Mouse (Mus musculus): ENCODE measurements at regions not wholly inside any gene's neighbourhood (a gene's known extent, or its start where the extent isn't known, plus 50 kb on each side); places are given as distances from the start of the nearest gene placed in this dataset.

GRCm38 (mm10) chr6:36058206-36058605 is 329.7 kb upstream of the Chrm2 start:
- Histone ChIP-seq H3K4me2 (ENCODE audit: low read depth, low read length) (no peak overlapping the region), H3K36me3 (replicated peaks; ENCODE audit: insufficient read depth, low read length) (no peaks in the 10 kb centered on the region), H3K9me3 (ENCODE audit: low read length) (no peaks in the 10 kb centered on the region), H3K4me1 (ENCODE audit: insufficient read depth) (no peaks in the 10 kb centered on the region), H3K27ac (ENCODE audit: low read depth) (no peak overlapping the region), H3K9ac (replicated peaks) (no peak overlapping the region), H3K27me3 (ENCODE audit: insufficient read depth, low read length) (no peaks in the 10 kb centered on the region), H3K4me3 (ENCODE audit: low read depth, low read length) (no peak overlapping the region)
- ATAC-seq (no peak), DNase-seq (no peak)
- no peak for TF ChIP-seq CTCF (IDR thresholded peaks at IDR 0.05; ENCODE audit: low read depth)

- Histone ChIP-seq H3K27me3 (ENCODE audit: insufficient read depth, low read length) (no peaks in the 10 kb centered on the region), H3K9me3 (ENCODE audit: low read length) (no peaks in the 10 kb centered on the region), H3K36me3 (replicated peaks; ENCODE audit: insufficient read depth, low read length) (no peaks in the 10 kb centered on the region), H3K4me3 (ENCODE audit: low read depth, low read length) (no peak overlapping the region), H3K27ac (ENCODE audit: low read depth) (no peak overlapping the region), H3K4me2 (ENCODE audit: low read depth, low read length) (no peak overlapping the region), H3K4me1 (ENCODE audit: insufficient read depth) (no peaks in the 10 kb centered on the region), H3K9ac (replicated peaks) (no peak overlapping the region)
- ATAC-seq (no peak), DNase-seq (no peak)
- 36% methylated on average over 1 of the region's 1 CpGs for WGBS (ENCODE audit: insufficient replicate concordance)
- TF ChIP-seq CTCF (IDR thresholded peaks at IDR 0.05; ENCODE audit: low read depth), result no peak
- no peak for TF ChIP-seq EP300 (IDR thresholded peaks at IDR 0.05; ENCODE audit: low read depth)
These were observed 327.5 kb upstream of the Chrm2 start for GRCm38 (mm10) chr6:36060411-36060810.

GRCm38 (mm10) chr6:36064919-36065318 is 323.0 kb upstream of the Chrm2 start:
- no peak overlapping the region for H3K27ac ChIP-seq (ENCODE audit: low read depth)
- no peak overlapping the region for H3K4me2 ChIP-seq (ENCODE audit: low read depth, low read length)
- TF ChIP-seq EP300 (IDR thresholded peaks at IDR 0.05; ENCODE audit: low read depth), result no peak
- no peak for TF ChIP-seq CTCF (IDR thresholded peaks at IDR 0.05; ENCODE audit: low read depth)
- H3K27me3 ChIP-seq (ENCODE audit: insufficient read depth, low read length), result no peaks in the 10 kb centered on the region
- no peak for DNase-seq
- H3K9me3 ChIP-seq (ENCODE audit: low read length), result no peaks in the 10 kb centered on the region
- 68% methylated on average over 1 of the region's 1 CpGs for WGBS (ENCODE audit: insufficient replicate concordance)
- H3K36me3 ChIP-seq (replicated peaks; ENCODE audit: insufficient read depth, low read length), result no peaks in the 10 kb centered on the region
- no peak for ATAC-seq
- H3K4me1 ChIP-seq (ENCODE audit: insufficient read depth), result no peaks in the 10 kb centered on the region
- no peak overlapping the region for H3K4me3 ChIP-seq (ENCODE audit: low read depth, low read length)
- H3K9ac ChIP-seq (replicated peaks), result no peak overlapping the region

GRCm38 (mm10) chr6:36068690-36069089 is 319.2 kb upstream of the Chrm2 start:
- no peak overlapping the region for H3K27ac ChIP-seq (ENCODE audit: low read depth)
- ATAC-seq (no peak), DNase-seq (no peak)
- no peak overlapping the region for H3K9ac ChIP-seq (replicated peaks)
- no peaks in the 10 kb centered on the region for H3K36me3 ChIP-seq (replicated peaks; ENCODE audit: insufficient read depth, low read length)
- no peaks in the 10 kb centered on the region for H3K4me1 ChIP-seq (ENCODE audit: insufficient read depth)
- no peaks in the 10 kb centered on the region for H3K27me3 ChIP-seq (ENCODE audit: insufficient read depth, low read length)
- WGBS (ENCODE audit: insufficient replicate concordance), result 67% methylated on average over 2 of the region's 2 CpGs
- H3K4me3 ChIP-seq (ENCODE audit: low read depth, low read length), result no peak overlapping the region
- TF ChIP-seq EP300 (IDR thresholded peaks at IDR 0.05; ENCODE audit: low read depth) (no peak), CTCF (IDR thresholded peaks at IDR 0.05; ENCODE audit: low read depth) (no peak)
- H3K4me2 ChIP-seq (ENCODE audit: low read depth, low read length), result no peak overlapping the region
- H3K9me3 ChIP-seq (ENCODE audit: low read length), result no peaks in the 10 kb centered on the region

- H3K9ac ChIP-seq (replicated peaks), result no peak overlapping the region
- no peaks in the 10 kb centered on the region for H3K36me3 ChIP-seq (replicated peaks; ENCODE audit: insufficient read depth, low read length)
- DNase-seq, result no peak
- no peaks in the 10 kb centered on the region for H3K4me1 ChIP-seq (ENCODE audit: insufficient read depth)
- ATAC-seq, result no peak
- H3K27me3 ChIP-seq (ENCODE audit: insufficient read depth, low read length), result no peaks in the 10 kb centered on the region
- TF ChIP-seq EP300 (IDR thresholded peaks at IDR 0.05; ENCODE audit: low read depth) (no peak), CTCF (IDR thresholded peaks at IDR 0.05; ENCODE audit: low read depth) (no peak)
- H3K4me3 ChIP-seq (ENCODE audit: low read depth, low read length), result no peak overlapping the region
- H3K4me2 ChIP-seq (ENCODE audit: low read depth, low read length), result no peak overlapping the region
- no peaks in the 10 kb centered on the region for H3K9me3 ChIP-seq (ENCODE audit: low read length)
- H3K27ac ChIP-seq (ENCODE audit: low read depth), result no peak overlapping the region
- 65% methylated on average over 5 of the region's 5 CpGs for WGBS (ENCODE audit: insufficient replicate concordance)
These were observed 308.3 kb upstream of the Chrm2 start for GRCm38 (mm10) chr6:36079559-36079958.

- no peak for TF ChIP-seq EP300 (IDR thresholded peaks at IDR 0.05; ENCODE audit: low read depth)
- TF ChIP-seq CTCF (IDR thresholded peaks at IDR 0.05; ENCODE audit: low read depth), result no peak
These were observed 294.3 kb upstream of the Chrm2 start for GRCm38 (mm10) chr6:36093584-36093983.

GRCm38 (mm10) chr6:36094075-36094474 is 293.8 kb upstream of the Chrm2 start:
- no peak overlapping the region for H3K4me2 ChIP-seq (ENCODE audit: low read depth, low read length)

More at GRCm38 (mm10) chr6:36093584-36093983, 294.3 kb upstream of the Chrm2 start:
- Histone ChIP-seq H3K4me2 (ENCODE audit: low read depth, low read length) (no peak overlapping the region), H3K4me1 (ENCODE audit: insufficient read depth) (no peaks in the 10 kb centered on the region), H3K9me3 (ENCODE audit: low read length) (no peaks in the 10 kb centered on the region), H3K4me3 (ENCODE audit: low read depth, low read length) (no peak overlapping the region), H3K36me3 (replicated peaks; ENCODE audit: insufficient read depth, low read length) (no peaks in the 10 kb centered on the region), H3K9ac (replicated peaks) (no peak overlapping the region), H3K27ac (ENCODE audit: low read depth) (no peak overlapping the region), H3K27me3 (ENCODE audit: insufficient read depth, low read length) (no peaks in the 10 kb centered on the region)
- 81% methylated on average over 2 of the region's 2 CpGs for WGBS (ENCODE audit: insufficient replicate concordance)
- DNase-seq (no peak), ATAC-seq (no peak)

More at GRCm38 (mm10) chr6:36094075-36094474, 293.8 kb upstream of the Chrm2 start:
- H3K36me3 ChIP-seq (replicated peaks; ENCODE audit: insufficient read depth, low read length), result no peaks in the 10 kb centered on the region
- no peak overlapping the region for H3K27ac ChIP-seq (ENCODE audit: low read depth)
- H3K9me3 ChIP-seq (ENCODE audit: low read length), result no peaks in the 10 kb centered on the region
- DNase-seq, result no peak
- H3K9ac ChIP-seq (replicated peaks), result no peak overlapping the region
- ATAC-seq, result no peak
- H3K27me3 ChIP-seq (ENCODE audit: insufficient read depth, low read length), result no peaks in the 10 kb centered on the region
- no peaks in the 10 kb centered on the region for H3K4me1 ChIP-seq (ENCODE audit: insufficient read depth)
- WGBS (ENCODE audit: insufficient replicate concordance), result 85% methylated on average over 1 of the region's 1 CpGs
- TF ChIP-seq CTCF (IDR thresholded peaks at IDR 0.05; ENCODE audit: low read depth) (no peak), EP300 (IDR thresholded peaks at IDR 0.05; ENCODE audit: low read depth) (no peak)
- H3K4me3 ChIP-seq (ENCODE audit: low read depth, low read length), result no peak overlapping the region
